Mouse (Mus musculus): ENCODE data around the gene Mycbpap. TPM values are rescaled to one million over a fixed set of nuclear protein-coding genes. Genes with fewer than 3 reads are reported as not detected.
A peak's percentile ranks its signal among the peaks of the same experiment; 100 is the strongest.

Mycbpap gene
- total RNA-seq (2021), result not detected
- long read RNA-seq, experiment 1, result 0 reads
- long read RNA-seq, experiment 2, result 0 reads

- DNase-seq (ENCODE audit: low spot score), result peak; percentile 24
Measured at GRCm38 (mm10) chr11:94521219-94521843, at the start of gene Mycbpap. TSS of gene Mycbpap (minus strand) at chr11:94521742.

GRCm38 (mm10) chr11:94570612-94571011, 49.1 kb upstream of the Mycbpap start:
- DNase-seq (ENCODE audit: low spot score), result no peak

- no peak for DNase-seq (ENCODE audit: low spot score)
Measured at GRCm38 (mm10) chr11:94567326-94567725, 45.8 kb upstream of the Mycbpap start.

- DNase-seq (ENCODE audit: low spot score), result no peak
Measured at GRCm38 (mm10) chr11:94566534-94566933, 45.0 kb upstream of the Mycbpap start.

GRCm38 (mm10) chr11:94565151-94565479, 43.6 kb upstream of the Mycbpap start:
- no peak for DNase-seq (ENCODE audit: low spot score)

GRCm38 (mm10) chr11:94564437-94565150, 43.1 kb upstream of the Mycbpap start, which contains the start of gene Chad:
TSS of gene Chad (plus strand) at chr11:94565047.
- no peak for DNase-seq (ENCODE audit: low spot score)

- no peak for DNase-seq (ENCODE audit: low spot score)
Measured at GRCm38 (mm10) chr11:94563821-94564220, 42.3 kb upstream of the Mycbpap start.

- DNase-seq (ENCODE audit: low spot score), result no peak
Measured at GRCm38 (mm10) chr11:94563383-94563782, 41.8 kb upstream of the Mycbpap start.

- no peak for DNase-seq (ENCODE audit: low spot score)
Measured at GRCm38 (mm10) chr11:94558226-94558625, 36.7 kb upstream of the Mycbpap start.

GRCm38 (mm10) chr11:94550442-94550744, 28.9 kb upstream of the Mycbpap start:
- DNase-seq (ENCODE audit: low spot score), result no peak

- no peak for DNase-seq (ENCODE audit: low spot score)
Measured at GRCm38 (mm10) chr11:94549691-94550441, 28.3 kb upstream of the Mycbpap start.

- DNase-seq (ENCODE audit: low spot score), result peak; percentile 96
Measured at GRCm38 (mm10) chr11:94548888-94549690, 27.5 kb upstream of the Mycbpap start, which contains the start of gene Rsad1. TSS of gene Rsad1 (minus strand) at chr11:94549255.

- peak; percentile 26 for DNase-seq (ENCODE audit: low spot score)
Measured at GRCm38 (mm10) chr11:94548041-94548784, 26.7 kb upstream of the Mycbpap start.

GRCm38 (mm10) chr11:94547271-94547670, 25.7 kb upstream of the Mycbpap start:
- DNase-seq (ENCODE audit: low spot score), result no peak

- no peak for DNase-seq (ENCODE audit: low spot score)
Measured at GRCm38 (mm10) chr11:94546381-94546780, 24.8 kb upstream of the Mycbpap start.

GRCm38 (mm10) chr11:94544422-94544821, 22.9 kb upstream of the Mycbpap start:
- DNase-seq (ENCODE audit: low spot score), result no peak

- peak; percentile 96 for DNase-seq (ENCODE audit: low spot score)
Measured at GRCm38 (mm10) chr11:94543932-94544331, 22.4 kb upstream of the Mycbpap start.

GRCm38 (mm10) chr11:94543344-94543743, 21.8 kb upstream of the Mycbpap start:
- no peak for DNase-seq (ENCODE audit: low spot score)

- no peak for DNase-seq (ENCODE audit: low spot score)
Measured at GRCm38 (mm10) chr11:94542400-94542799, 20.9 kb upstream of the Mycbpap start.

GRCm38 (mm10) chr11:94539761-94540160, 18.2 kb upstream of the Mycbpap start:
- no peak for DNase-seq (ENCODE audit: low spot score)

GRCm38 (mm10) chr11:94538733-94539292, 17.3 kb upstream of the Mycbpap start:
- no peak for DNase-seq (ENCODE audit: low spot score)

Measured in gastrocnemius, adult 18-20 months (tissue).